Mouse (Mus musculus): ENCODE measurements around the gene R3hcc1l.

DNA sequence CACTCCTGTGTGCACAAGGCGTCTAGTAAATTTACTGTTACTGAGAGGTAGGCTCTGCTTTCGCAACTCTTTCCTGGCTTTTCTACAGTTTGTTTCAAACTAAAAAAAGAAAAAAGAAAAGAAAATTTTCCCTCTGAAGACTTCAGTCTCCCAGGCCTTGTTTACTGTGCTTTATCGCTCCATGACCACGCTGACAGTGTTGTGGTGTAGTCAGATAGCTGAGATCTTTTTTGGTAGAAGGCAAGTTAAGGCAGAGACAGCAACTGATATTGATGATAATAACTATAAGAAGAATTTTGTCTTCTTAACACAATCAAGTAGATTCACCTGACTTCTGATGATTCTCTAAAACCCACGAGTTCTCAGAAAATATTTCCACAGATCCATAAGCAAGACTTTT, 65.1 kb downstream of the R3hcc1l start:
- TF ChIP-seq CTCF (IDR thresholded peaks at IDR 0.05; ENCODE audit: borderline replicate concordance, insufficient read depth, low read depth, low read length) (no peak), POLR2A (IDR thresholded peaks at IDR 0.05; ENCODE audit: borderline replicate concordance, insufficient read depth, low read length) (no peak)
